Mouse (Mus musculus) heart, embryonic 16.5 days (tissue): ENCODE measurements at regions not wholly inside any gene's neighbourhood (a gene's known extent, or its start where the extent isn't known, plus 50 kb on each side); places are given as distances from the start of the nearest gene placed in this dataset.
"Not testable (repeated sequence)": the region's sequence is repeated elsewhere in the genome, so short reads cannot be mapped to it uniquely, and the experiment has no call there.

Experiments used
- ATAC-seq: fragments of 200-750 bp; cut with Nextera tagmentation; replicated peaks from 2 replicates; pipeline ENCODE4 v1.8.0; 2017; ENCODE audit warnings: moderate number of reproducible peaks; ENCODE audit not compliant: insufficient read depth, low FRiP score; ENCODE audit errors: extremely low read depth
- H3K27ac ChIP-seq: fragments of 300-500 bp; sonication (generic); 2 replicates; pipeline ENCODE4 v1.5.1; 2014; ENCODE audit warnings: mild to moderate bottlenecking, low read length, control low read depth, moderate library complexity
- H3K27me3 ChIP-seq: fragments of 300-500 bp; sonication (generic); 2 replicates; pipeline ENCODE4 v1.6.1; 2014; ENCODE audit warnings: low read length, mixed read lengths; ENCODE audit not compliant: control insufficient read depth, insufficient read depth
- H3K36me3 ChIP-seq: fragments of 300-500 bp; sonication (generic); 2 replicates; pipeline ENCODE4 v1.6.1; 2014; ENCODE audit not compliant: control insufficient read depth, insufficient read depth
- H3K4me1 ChIP-seq: fragments of 300-500 bp; sonication (generic); 2 replicates; pipeline ENCODE4 v1.6.1; 2014; ENCODE audit warnings: low read length, mixed read lengths; ENCODE audit not compliant: control insufficient read depth, insufficient read depth
- H3K4me2 ChIP-seq: fragments of 300-500 bp; sonication (generic); 2 replicates; pipeline ENCODE4 v1.6.1; 2014; ENCODE audit warnings: low read depth, mild to moderate bottlenecking, control low read depth, low read length
- H3K4me3 ChIP-seq: fragments of 300-500 bp; sonication (generic); 2 replicates; pipeline ENCODE4 v1.5.1; 2014; ENCODE audit warnings: mild to moderate bottlenecking, control low read depth, low read length
- H3K9ac ChIP-seq: fragments of 300-500 bp; sonication (generic); 2 replicates; pipeline ENCODE4 v1.6.1; 2014; ENCODE audit warnings: low read length, control low read depth
- H3K9me3 ChIP-seq: fragments of 300-500 bp; sonication (generic); replicated peaks from 2 replicates; pipeline ENCODE4 v1.6.1; 2016; ENCODE audit warnings: low read length; ENCODE audit not compliant: control insufficient read depth
- WGBS: fragments of 180-500 bp; shearing (Covaris S2); extraction: QIAGEN DNeasy Blood & Tissue Kit; methylation state at CpG from one replicate; pipeline ENCODE4 v1.1.7; 2014; 5-methylcytosine and 5-hydroxymethylcytosine counted together

DNA sequence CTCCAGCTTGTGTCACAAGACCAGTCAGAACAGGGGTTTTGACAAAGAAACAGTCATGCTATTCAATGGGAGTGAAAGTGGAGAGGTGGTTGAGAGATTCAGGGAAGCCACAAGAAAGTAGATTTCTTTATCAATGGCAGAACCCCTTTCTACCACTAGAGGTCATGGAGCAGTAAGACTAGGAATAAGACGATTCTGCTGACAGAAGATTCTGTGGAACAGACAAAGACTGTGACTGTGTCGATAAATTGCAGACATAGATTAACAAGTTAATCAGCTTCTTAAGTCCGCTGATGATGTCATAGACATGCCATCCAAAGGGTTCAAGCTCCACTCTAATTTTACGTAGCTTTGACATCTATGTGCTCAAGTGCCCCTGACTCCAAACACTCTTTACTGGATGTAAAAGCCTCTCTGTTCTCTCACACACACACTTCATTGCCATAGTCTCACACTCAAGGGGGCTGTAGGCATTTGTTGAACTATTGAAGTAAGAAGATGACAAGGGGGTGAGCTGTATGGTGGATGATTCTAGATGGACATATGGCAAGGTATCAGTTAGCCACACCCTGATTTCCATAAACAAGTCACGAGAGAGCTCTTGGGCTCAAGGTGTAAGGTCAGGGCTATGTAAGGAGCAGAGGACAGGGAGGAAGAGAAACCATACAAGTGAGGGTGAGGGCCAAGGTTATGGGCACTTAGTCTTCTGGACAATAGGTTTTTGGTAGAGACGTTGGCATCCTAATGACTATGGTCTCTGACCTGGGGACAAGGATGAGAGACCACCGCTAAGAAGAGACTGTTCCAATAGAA, 102.9 kb upstream of the Fhl2 start:
- 40% methylated on average over 7 of the region's 7 CpGs for WGBS
- Histone ChIP-seq H3K4me3 (no peak overlapping the region), H3K4me2 (no peak overlapping the region), H3K27me3 (no peaks in the 10 kb centered on the region), H3K36me3 (no peaks in the 10 kb centered on the region), H3K9ac (no peak overlapping the region), H3K27ac (no peak overlapping the region), H3K4me1 (peaks cover 12% of the 10 kb centered on the region), H3K9me3 (no peaks in the 10 kb centered on the region)
- no peak for ATAC-seq

DNA sequence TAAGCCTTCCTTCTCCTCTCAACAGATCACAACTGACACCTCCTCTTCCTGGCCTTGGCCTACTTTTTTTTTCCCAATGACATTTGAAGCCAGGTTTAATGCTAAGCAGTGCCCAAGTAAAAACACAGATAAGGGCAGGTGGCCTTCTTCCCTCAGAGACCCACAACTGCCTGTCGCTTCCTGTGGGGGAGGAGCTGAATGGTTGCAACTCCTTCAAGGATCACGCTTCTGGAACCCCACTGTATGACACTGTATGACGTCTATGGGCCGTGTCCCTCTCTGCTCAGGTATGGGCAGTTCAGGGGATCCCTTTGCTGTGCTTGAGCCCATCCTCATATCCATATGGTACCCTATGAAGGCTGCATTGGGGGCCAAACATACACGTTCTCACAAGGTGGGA, 103.9 kb upstream of the Fhl2 start:
- Histone ChIP-seq H3K4me2 (no peak overlapping the region), H3K4me1 (peaks cover 12% of the 10 kb centered on the region), H3K27me3 (no peaks in the 10 kb centered on the region), H3K27ac (no peak overlapping the region), H3K4me3 (no peak overlapping the region), H3K36me3 (no peaks in the 10 kb centered on the region), H3K9ac (no peak overlapping the region), H3K9me3 (no peaks in the 10 kb centered on the region)
- ATAC-seq: no peak
- WGBS: 79% methylated on average over 5 of the region's 5 CpGs

DNA sequence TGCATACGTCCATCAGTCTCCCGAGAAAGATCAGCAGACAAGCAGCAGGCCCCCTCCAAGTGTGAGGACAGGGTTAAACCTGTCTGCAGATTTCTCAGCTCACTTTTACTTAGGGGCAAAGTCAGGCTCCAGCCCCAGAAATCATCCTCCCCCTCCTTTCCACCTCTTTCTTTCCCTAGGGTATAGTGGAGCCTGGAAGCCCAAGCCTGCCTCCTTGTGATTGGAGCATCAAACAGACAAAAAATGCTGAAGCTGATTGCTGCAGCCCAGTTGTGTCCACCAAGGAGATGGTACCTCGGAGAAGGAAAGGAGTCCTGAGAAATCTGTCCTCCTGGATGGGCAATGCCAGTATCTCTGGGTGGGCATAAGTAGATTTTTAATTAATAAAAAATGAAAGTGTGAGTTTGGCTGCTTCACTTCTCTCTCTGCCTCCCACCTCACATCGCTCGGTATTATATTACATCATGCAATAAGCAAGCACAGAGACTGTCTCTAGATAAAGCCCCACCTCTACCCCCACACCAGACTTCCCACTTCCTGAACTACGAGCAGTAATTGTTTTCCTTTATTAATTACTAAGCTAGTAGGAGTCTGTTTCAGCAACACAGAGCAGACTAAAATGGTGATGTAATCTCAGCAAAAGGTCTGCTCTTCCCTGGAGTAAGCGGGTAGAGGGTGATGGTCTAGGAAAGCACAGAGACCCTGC, 105.2 kb upstream of the Fhl2 start:
- Histone ChIP-seq H3K4me2 (no peak overlapping the region), H3K27me3 (no peaks in the 10 kb centered on the region), H3K9ac (no peak overlapping the region), H3K9me3 (no peaks in the 10 kb centered on the region), H3K4me1 (peaks cover 14% of the 10 kb centered on the region), H3K27ac (no peak overlapping the region), H3K36me3 (no peaks in the 10 kb centered on the region), H3K4me3 (no peak overlapping the region)
- 62% methylated on average over 7 of the region's 7 CpGs for whole genome bisulfite sequencing
- ATAC-seq: peak; percentile 53

DNA sequence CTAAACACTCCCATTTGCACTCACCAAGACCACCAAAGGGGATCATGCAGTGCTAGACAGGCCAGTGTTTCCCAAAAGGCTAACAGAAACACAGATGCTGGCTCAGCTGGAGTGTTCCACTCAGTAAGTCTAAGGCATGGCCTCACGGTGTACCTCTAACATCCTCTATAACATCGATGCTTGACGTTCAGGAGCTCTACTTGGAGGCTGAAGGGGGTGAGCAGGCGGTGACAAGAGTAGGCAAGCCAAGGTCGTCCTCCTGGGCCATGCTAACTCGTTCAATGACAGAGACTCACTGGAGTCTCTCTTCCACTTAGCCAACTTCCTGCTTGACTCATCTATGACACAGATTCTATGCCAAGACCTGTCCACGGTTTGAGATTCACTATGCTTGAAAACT, 105.9 kb upstream of the Fhl2 start:
- Histone ChIP-seq H3K9me3 (no peaks in the 10 kb centered on the region), H3K27me3 (no peaks in the 10 kb centered on the region), H3K4me1 (peaks cover 15% of the 10 kb centered on the region), H3K36me3 (no peaks in the 10 kb centered on the region), H3K9ac (no peak overlapping the region; the same call in 1 of the 2 replicates), H3K4me2 (no peak overlapping the region), H3K27ac (no peak overlapping the region), H3K4me3 (no peak overlapping the region)
- ATAC-seq: 0 out of 2 replicates have a peak, but pooled peaks have one; percentile 31
- WGBS: 41% methylated on average over 7 of the region's 7 CpGs

DNA sequence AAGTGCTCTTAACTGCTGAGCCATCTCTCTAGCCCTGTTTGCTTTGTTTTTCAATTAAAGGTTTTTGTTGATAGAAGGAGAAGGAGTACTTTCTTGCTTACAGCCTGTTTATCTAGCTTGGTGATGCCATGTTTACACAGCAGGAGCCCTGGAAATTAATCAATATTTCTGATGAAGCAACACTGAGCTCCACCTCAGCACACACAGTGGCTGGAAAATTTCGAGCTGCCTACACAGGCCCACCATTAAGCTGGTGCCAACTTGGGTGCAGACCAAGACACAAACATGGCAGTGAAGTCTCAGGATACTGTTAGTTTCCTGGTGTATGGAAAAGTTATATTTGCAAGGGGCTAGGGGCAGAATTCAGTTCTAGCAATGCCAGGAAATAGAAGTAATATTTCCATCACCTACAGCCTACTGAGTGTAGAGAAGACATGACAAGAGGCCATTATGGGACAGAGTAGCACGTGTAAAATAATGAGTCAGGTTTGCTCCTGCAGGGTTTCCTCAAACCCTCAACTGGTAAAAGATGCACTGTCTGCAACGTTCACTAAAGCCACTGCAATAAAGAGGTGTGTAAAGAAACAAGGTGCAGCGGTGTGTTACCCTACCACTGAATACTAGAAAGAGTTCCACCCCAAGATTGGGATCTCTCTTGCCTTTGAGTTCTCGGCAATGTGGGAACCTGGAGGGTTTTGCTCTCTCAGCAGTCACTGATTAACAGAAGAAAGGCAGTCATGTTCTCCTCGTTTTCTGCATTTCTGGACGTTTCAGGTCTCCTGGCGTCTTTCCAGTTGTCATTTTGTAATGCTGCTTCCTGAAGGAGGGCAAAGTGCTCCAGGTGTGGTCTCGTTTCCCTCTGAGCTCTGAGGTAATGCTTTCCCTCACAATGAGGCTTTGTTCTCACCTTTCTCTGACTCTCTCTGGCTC, 108.8 kb upstream of the Fhl2 start:
- Histone ChIP-seq H3K9me3 (no peaks in the 10 kb centered on the region), H3K27ac (no peak overlapping the region), H3K4me1 (peaks cover 15% of the 10 kb centered on the region), H3K4me3 (no peak overlapping the region), H3K36me3 (no peaks in the 10 kb centered on the region), H3K27me3 (no peaks in the 10 kb centered on the region), H3K9ac (no peak overlapping the region), H3K4me2 (no peak overlapping the region)
- WGBS: 59% methylated on average over 9 of the region's 9 CpGs
- ATAC-seq: no peak

DNA sequence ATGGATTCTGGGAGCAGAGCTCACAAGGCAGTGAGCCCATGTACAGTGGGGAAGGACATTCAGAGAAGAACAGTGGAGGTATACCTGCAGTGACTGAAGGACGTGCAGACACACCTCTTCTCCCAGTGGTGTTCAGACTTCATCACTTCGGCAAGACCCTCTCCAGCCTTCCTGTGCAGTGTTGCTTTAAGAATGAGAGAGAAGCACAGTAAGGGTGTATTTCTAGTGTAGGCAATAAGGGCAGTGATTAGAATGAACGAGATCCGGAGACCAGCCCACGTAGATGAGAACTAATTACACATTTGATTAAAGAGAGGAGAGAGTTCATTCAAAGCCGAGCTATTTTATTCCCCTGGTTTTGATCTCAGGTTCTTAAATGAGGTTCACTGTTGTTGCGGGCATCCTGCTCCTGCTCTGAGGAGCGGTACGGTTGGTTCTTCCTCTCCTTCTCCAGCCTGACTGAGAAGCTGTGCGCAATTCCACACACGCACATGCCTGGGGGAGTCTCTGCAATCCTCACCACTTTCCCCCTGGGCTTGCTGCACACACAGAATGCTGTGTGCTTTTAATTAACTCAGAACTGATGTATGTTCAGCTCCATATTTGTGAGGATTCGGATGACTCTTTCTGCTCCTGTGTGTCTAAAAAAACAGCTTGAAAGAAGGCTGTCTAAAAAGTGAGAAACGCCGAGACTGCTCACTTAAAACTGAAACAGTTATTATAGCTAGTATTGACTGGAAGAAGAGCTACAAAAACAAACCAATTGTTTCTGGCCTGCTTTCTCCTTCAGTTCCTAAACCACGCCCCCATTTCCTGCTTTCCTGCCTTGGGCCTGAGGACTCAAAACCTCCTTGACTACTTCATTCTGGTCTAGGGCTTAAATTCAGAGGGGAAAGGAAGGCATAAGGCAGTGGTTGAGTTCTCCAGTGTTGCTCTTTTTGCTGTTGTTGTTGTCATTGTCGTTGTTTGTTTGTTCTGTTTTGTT, 114.2 kb upstream of the Fhl2 start:
- no peaks in the 10 kb centered on the region for H3K27me3 ChIP-seq
- peak overlapping the region; percentile 12 for H3K4me2 ChIP-seq
- H3K4me3 ChIP-seq: no peak overlapping the region
- 58% methylated on average over 16 of the region's 16 CpGs for WGBS
- H3K9me3 ChIP-seq: no peaks in the 10 kb centered on the region
- peak overlapping the region; percentile 8 for H3K27ac ChIP-seq
- no peaks in the 10 kb centered on the region for H3K36me3 ChIP-seq
- H3K9ac ChIP-seq: no peak overlapping the region
- no peak; the same call in 1 of the 2 replicates for ATAC-seq
- 0 out of 2 replicates have a peak, but pooled peaks cover 3% of the 10 kb centered on the region for H3K4me1 ChIP-seq

DNA sequence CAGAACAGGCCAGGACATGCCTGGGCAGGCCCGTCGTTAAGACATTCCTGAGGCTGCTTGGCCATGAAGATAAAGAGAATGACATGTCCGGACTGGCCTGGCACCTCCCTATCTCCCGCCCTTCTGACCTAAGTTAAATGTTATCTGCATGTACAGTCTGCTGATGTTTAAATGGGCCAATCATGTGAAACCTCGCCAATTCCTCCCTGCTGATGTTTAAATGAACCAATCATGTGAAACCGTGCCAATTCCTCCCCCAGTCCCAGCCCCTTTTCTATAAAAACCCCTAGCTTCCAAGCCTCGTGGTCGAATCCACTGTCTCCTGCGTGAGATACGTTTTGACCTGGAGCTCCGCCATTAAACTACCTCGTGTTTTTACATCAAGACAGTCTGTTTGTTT, 119.5 kb upstream of the Fhl2 start:
- not testable (repeated sequence) for H3K9ac ChIP-seq, H3K27me3 ChIP-seq, H3K36me3 ChIP-seq, ATAC-seq, H3K9me3 ChIP-seq, H3K4me1 ChIP-seq, H3K4me2 ChIP-seq, H3K27ac ChIP-seq, H3K4me3 ChIP-seq
- 66% methylated on average over 12 of the region's 12 CpGs for WGBS
